Mouse (Mus musculus) kidney, adult 2 months (tissue): ENCODE results near the gene Abcb1b. TPM values are rescaled to one million over a fixed set of nuclear protein-coding genes. Genes with fewer than 3 reads are reported as not detected.
A peak's percentile ranks its signal among the peaks of the same experiment; 100 is the strongest.
"Not testable (repeated sequence)": the region's sequence is repeated elsewhere in the genome, so short reads cannot be mapped to it uniquely, and the experiment has no call there.

Experiments used
- DNase-seq: peaks from one replicate; pipeline ENCODE4 v3.0.0; 2021
- H3K27ac ChIP-seq: fragments of 200-500 bp; 2 replicates; pipeline ENCODE4 v1.5.1; 2012; ENCODE audit warnings: low read depth, low read length, control low read depth, inconsistent platforms; ENCODE audit not compliant: insufficient read depth
- H3K27me3 ChIP-seq: fragments of 200-500 bp; replicated peaks from 2 replicates; pipeline ENCODE4 v1.6.1; 2012; ENCODE audit warnings: mild to moderate bottlenecking, moderate library complexity, low read length, inconsistent platforms; ENCODE audit not compliant: control insufficient read depth, insufficient read depth
- H3K36me3 ChIP-seq: fragments of 200-500 bp; 2 replicates; pipeline ENCODE4 v1.6.1; 2012; ENCODE audit warnings: mild to moderate bottlenecking, moderate library complexity, low read length, inconsistent platforms; ENCODE audit not compliant: control insufficient read depth, insufficient read depth
- H3K4me1 ChIP-seq: fragments of 200-500 bp; 2 replicates; pipeline ENCODE4 v1.6.1; 2011; ENCODE audit warnings: low read length; ENCODE audit not compliant: control insufficient read depth, insufficient read depth
- H3K4me3 ChIP-seq: fragments of 200-500 bp; 2 replicates; pipeline ENCODE4 v1.5.1; 2011; ENCODE audit warnings: mild to moderate bottlenecking, low read depth, low read length, control low read depth; ENCODE audit not compliant: insufficient read depth
- CTCF ChIP-seq: fragments of 200-500 bp; conservative IDR thresholded peaks from 2 replicates; pipeline ENCODE4 v1.5.1; 2011; ENCODE audit warnings: low read depth, mild to moderate bottlenecking, control low read depth, low read length, moderate library complexity, mixed read lengths; ENCODE audit not compliant: insufficient read depth, insufficient read length
- POLR2A ChIP-seq: fragments of 200-500 bp; IDR thresholded peaks from one replicate; pipeline ENCODE4 v1.6.1; 2011; ENCODE audit warnings: low read depth, low read length, control low read depth
- WGBS: fragments of 180-500 bp; shearing (Covaris S2); methylation state at CpG from one replicate; pipeline ENCODE4 v1.1.7; 2018; 5-methylcytosine and 5-hydroxymethylcytosine counted together
- polyA plus RNA-seq: library from polyadenylated mRNA; depleted of rRNA; stranded (reverse); fragments of >200 nt; gene quantifications from 2 replicates; pipeline ENCODE4 v1.2.3, GENCODE M21; 2012

Abcb1b gene
- polyA plus RNA-seq, 1 experiment = 10.2 TPM

DNA sequence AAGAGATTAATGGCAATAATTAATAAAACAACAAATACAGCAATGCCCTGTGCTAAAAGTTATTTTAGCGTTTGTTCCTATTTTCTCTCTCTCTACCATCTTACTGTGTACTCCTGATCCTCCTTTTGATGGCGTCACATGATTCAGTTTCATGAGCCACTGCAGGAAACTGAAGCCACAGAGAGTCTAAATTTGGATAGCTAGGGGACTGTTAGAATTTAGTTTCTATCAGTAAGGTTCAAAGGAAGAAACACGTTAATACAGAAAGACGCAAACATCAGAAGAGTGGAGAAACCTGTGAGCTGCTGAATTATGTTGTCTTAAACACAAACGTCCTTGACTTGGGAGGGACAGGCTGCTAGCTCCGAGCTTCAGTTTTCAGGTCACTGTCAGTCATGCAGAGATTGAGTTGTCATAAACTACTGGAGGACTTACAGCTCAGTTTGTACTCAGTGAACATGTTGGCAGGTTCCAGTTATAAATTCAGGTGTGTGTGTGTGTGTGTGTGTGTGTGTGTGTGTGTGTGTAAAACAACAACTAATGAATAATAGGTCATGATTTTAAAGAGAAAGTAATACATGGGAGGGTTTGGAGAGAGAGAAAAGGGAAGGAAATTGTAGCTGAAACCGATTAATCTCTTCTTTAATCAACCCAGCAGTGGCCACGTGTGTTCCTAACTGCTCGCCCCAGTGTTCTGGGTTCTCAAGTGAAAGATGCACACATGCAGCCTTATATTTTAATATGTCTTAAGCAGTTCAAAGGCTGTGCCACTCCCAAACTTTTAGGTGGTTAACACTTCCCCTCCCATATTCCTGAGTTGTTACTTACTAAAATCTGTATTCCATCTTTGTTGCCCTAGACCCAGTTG is 9.4 kb downstream of the Abcb1b start:
- 70% methylated on average over 9 of the region's 9 CpGs for WGBS

DNA sequence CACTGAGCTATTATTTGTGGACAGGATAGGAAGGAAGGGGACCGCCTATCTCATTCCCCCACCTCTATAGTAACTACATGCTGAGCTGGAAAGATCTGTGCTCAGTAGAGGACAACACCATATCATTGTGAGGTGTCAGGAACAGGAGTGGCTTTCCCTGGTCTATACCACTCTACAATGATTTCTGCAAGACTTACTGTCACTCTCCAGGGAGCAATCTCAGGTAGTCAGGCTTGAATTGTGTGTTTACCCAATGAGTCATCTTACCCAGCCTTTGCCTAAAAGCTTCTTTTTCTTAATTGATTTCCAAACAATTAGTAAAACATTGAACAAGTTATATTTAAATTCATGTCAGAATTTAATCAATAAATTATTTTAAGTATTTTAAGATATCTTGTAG is 15.9 kb downstream of the Abcb1b start:
- Histone ChIP-seq H3K27me3 (no peaks in the 10 kb centered on the region), H3K36me3 (no peaks in the 10 kb centered on the region), H3K4me1 (no peaks in the 10 kb centered on the region), H3K27ac (no peak overlapping the region), H3K4me3 (no peak overlapping the region)
- WGBS = 88% methylated on average over 1 of the region's 1 CpGs
- TF ChIP-seq CTCF (no peak), POLR2A (no peak)
- no peak for DNase-seq

More for the DNA sequence above, 9.4 kb downstream of the Abcb1b start:
- H3K36me3 ChIP-seq = no peaks in the 10 kb centered on the region
- H3K4me3 ChIP-seq = no peak overlapping the region
- no peak overlapping the region for H3K27ac ChIP-seq
- no peaks in the 10 kb centered on the region for H3K4me1 ChIP-seq
- no peak for DNase-seq
- no peaks in the 10 kb centered on the region for H3K27me3 ChIP-seq
- TF ChIP-seq CTCF (no peak), POLR2A (no peak)

DNA sequence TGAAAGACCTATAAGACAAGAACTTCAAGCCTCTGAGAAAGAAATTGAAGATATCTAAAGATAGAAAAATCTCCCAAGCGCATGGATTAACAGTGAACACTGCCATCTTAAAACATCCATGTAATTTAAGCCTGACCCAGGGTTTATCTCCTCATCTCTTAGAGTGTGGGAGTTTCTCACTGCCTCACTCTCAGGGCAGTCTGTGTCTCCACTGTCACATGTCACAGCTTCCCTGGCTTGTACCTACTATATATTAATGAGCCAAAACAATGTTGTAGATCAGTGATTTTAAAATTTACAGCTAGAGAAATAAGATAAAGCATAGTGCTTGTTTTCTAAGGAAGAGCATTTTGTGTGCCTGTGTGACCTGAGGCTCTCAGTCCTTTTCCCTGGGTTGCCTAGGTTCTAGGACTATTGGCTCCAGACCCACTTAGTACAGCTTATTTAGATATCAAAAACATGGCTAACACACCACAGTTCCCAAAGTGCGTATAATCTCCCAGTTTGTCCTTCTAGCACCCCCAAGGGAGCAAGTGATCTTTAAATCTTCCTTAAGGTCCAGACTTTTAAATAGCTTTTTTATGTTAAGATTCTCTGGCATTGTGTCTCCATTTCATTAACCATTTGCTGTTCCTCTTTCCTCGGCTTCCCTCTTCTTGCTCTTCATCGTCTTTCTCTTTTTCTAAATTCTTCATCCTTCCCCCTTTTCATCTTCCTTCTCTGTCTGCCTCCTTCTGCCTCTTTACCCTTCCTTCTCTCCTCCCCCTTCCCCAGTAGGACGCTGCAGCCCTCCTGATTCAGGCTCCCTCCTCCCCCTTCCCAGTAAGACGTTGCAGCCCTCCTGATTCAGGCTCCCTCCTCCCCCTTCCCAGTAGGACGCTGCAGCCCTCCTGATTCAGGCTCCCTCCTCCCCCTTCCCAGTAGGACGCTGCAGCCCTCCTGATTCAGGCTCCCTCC is 22.0 kb downstream of the Abcb1b start:
- 15% methylated on average over 7 of the region's 8 CpGs for WGBS
- TF ChIP-seq CTCF = no peak
- no peak for TF ChIP-seq POLR2A
- H3K27me3 ChIP-seq = no peaks in the 10 kb centered on the region
- H3K27ac ChIP-seq = no peak overlapping the region
- no peak overlapping the region for H3K4me3 ChIP-seq
- H3K4me1 ChIP-seq = no peaks in the 10 kb centered on the region
- H3K36me3 ChIP-seq = no peaks in the 10 kb centered on the region
- no peak for DNase-seq

DNA sequence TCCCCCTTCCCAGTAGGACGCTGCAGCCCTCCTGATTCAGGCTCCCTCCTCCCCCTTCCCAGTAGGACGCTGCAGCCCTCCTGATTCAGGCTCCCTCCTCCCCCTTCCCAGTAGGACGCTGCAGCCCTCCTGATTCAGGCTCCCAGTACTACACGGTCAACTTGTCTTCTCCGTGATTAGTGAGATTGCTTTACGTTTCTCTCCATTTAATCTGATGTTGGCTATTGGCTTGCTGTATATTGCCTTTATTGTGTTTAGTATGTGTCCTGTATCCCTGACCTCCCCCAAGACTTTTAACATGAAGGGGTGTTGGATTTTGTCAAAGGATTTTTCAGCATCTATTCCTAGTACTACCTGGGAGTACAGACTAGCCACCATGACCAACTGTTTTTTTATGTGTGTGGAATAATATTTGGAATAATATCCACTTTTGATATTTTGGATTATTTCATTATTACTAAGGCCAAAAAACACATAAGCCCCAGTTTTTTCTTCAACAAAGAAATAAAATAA is 22.7 kb downstream of the Abcb1b start:
- 6% methylated on average over 5 of the region's 6 CpGs for WGBS
- H3K36me3 ChIP-seq, H3K4me3 ChIP-seq, DNase-seq, H3K27me3 ChIP-seq, H3K27ac ChIP-seq, H3K4me1 ChIP-seq: not testable (repeated sequence)

DNA sequence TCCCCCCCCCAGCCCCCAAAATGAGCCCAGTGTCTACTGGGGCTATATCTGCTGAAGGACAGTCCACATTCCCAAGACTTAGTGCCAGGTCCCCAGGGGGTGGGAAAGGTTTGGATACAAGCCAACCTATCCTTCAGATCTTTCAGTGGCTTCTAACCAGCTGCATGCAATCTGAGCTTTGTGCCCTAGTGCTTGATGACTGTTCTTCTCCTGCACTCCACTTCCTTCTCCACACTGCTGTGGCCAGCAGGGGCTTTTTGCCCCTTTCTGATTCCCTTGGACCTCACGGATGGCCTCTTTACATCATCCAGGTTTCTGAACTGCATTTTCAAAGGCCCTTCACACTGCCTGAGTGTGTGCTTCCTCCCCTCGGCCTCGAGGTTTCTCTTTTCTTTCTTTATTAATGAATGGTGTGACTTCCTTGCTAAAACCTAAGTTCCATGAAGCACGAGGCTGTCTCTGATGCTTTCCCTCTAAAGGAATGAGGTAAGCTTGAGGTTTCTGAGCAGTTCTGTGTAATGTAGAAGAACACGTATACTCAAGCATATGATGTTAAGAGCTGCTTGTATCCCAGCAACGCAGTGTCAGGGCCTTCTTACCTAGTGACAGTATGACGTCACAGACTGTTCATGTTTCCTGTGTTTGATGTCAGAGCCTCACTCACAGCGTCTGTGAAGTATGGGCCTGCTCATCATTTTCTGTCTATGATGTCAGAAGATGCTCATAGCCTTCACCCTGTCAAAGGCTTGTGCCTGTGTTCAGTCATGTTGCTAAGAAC is 40.9 kb downstream of the Abcb1b start:
- no peaks in the 10 kb centered on the region for H3K36me3 ChIP-seq
- no peak overlapping the region for H3K4me3 ChIP-seq
- TF ChIP-seq CTCF = no peak
- no peak for TF ChIP-seq POLR2A
- no peaks in the 10 kb centered on the region for H3K4me1 ChIP-seq
- H3K27me3 ChIP-seq = no peaks in the 10 kb centered on the region
- WGBS = 63% methylated on average over 8 of the region's 8 CpGs
- H3K27ac ChIP-seq = no peak overlapping the region
- no peak for DNase-seq

DNA sequence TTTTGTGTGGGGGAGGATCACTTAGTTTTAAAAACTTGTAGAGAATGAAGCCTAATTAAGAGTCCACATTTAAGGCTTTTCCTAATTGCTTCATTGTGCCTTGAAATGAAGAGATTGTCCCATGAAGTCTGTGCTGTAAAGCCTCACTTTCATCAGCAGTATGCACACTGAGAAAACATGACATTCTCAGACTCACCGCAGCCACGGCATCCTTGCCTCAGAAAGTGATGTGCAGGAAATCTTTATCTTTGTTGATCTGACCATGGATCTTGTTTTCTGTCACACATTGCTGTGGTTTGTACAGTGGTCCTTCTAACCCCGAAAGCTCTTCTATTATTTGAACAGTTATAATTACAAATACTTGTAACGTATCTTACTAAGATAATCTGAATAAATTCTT is 41.7 kb downstream of the Abcb1b start:
- H3K27me3 ChIP-seq = no peaks in the 10 kb centered on the region
- no peak overlapping the region for H3K27ac ChIP-seq
- DNase-seq = no peak
- H3K4me1 ChIP-seq = no peaks in the 10 kb centered on the region
- no peak for TF ChIP-seq CTCF
- no peak for TF ChIP-seq POLR2A
- 88% methylated on average over 4 of the region's 4 CpGs for WGBS
- no peaks in the 10 kb centered on the region for H3K36me3 ChIP-seq
- no peak overlapping the region for H3K4me3 ChIP-seq

DNA sequence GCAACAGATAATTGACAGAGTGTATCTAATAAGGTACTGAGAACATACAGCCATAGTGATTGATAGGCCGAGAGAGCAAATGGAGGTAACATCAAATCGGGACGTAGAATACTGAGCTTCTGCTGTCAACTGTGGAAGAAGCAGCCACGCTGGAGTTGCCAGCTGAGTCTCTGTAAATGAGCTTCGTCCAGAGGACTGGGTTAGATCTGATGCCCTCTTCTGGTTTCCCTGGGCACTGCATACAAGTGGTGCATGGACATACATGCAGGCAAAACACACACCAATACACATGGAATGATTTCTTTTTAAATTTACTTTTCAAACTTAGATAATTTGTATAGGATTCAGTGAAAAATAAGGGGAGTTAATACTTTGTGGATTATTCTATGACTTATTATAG is 42.9 kb downstream of the Abcb1b start:
- Histone ChIP-seq H3K36me3 (no peaks in the 10 kb centered on the region), H3K4me3 (no peak overlapping the region), H3K4me1 (no peaks in the 10 kb centered on the region), H3K27me3 (no peaks in the 10 kb centered on the region), H3K27ac (no peak overlapping the region)
- no peak for TF ChIP-seq POLR2A
- TF ChIP-seq CTCF = peak; percentile 69
- peak; percentile 68 for DNase-seq
- 41% methylated on average over 5 of the region's 5 CpGs for WGBS
